Mouse (Mus musculus) limb, embryonic 10.5 days (tissue): Measurements from ENCODE around the gene Psmg4. TPM values are rescaled to one million over a fixed set of nuclear protein-coding genes. Genes with fewer than 3 reads are reported as not detected.

Source experiments
- DNase-seq: peaks from one replicate; pipeline ENCODE4 v3.0.0-alpha.2; 2017; ENCODE audit warnings: low spot score
- H3K27ac ChIP-seq: fragments of 300-500 bp; sonication (generic); 2 replicates; pipeline ENCODE4 v1.5.1; 2016; ENCODE audit warnings: mild to moderate bottlenecking
- H3K27me3 ChIP-seq: fragments of 300-500 bp; sonication (generic); 2 replicates; pipeline ENCODE4 v1.6.1; 2016; ENCODE audit warnings: low read depth, mild to moderate bottlenecking; ENCODE audit not compliant: poor library complexity, severe bottlenecking
- H3K36me3 ChIP-seq: fragments of 300-500 bp; sonication (generic); 2 replicates; pipeline ENCODE4 v1.6.1; 2016; ENCODE audit warnings: mild to moderate bottlenecking, moderate library complexity
- H3K4me1 ChIP-seq: fragments of 300-500 bp; sonication (generic); 2 replicates; pipeline ENCODE4 v1.6.1; 2016
- H3K4me3 ChIP-seq: fragments of 300-500 bp; sonication (generic); 2 replicates; pipeline ENCODE4 v1.5.1; 2016; ENCODE audit warnings: mild to moderate bottlenecking, moderate library complexity
- H3K9me3 ChIP-seq: fragments of 300-500 bp; sonication (generic); replicated peaks from 2 replicates; pipeline ENCODE4 v1.6.1; 2016; ENCODE audit warnings: mild to moderate bottlenecking
- WGBS: fragments of 180-500 bp; shearing (Covaris S2); methylation state at CpG from one replicate; pipeline ENCODE4 v1.1.7; 2016; 5-methylcytosine and 5-hydroxymethylcytosine counted together
- polyA plus RNA-seq: library from polyadenylated mRNA; unstranded; fragments of >200 nt; fragmentation: Nextera tagmentation; extraction: Ambion mirVana; gene quantifications from 2 replicates; pipeline ENCODE4 v1.2.1, GENCODE M21; 2016

Psmg4 gene
- polyA plus RNA-seq, 1 experiment from 2014 or later = 80.5 TPM

DNA sequence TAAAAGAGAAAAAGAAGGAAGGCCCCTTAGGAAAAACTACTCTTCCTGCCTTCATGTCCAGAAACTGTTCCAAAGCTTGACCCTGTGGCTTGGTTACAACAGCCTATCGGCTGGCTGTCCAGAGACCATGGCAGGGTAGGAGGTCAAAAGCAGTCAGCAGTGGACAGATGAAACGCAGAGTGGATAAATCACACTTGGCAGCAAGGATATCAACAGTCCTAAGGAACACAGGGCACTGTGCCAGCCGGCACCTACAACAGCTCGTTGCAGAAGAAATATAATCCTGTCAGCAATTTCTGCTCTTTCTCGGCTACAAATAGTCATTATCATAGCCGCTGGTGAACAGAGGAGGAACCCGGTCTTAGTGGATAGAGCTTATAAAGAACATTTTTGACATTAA lies 60.2 kb downstream of the Psmg4 start:
- Histone ChIP-seq H3K36me3 (no peaks in the 10 kb centered on the region), H3K27me3 (no peaks in the 10 kb centered on the region), H3K9me3 (no peaks in the 10 kb centered on the region), H3K27ac (no peak overlapping the region), H3K4me1 (no peaks in the 10 kb centered on the region), H3K4me3 (no peak overlapping the region)
- 60% methylated on average over 7 of the region's 7 CpGs for WGBS
- DNase-seq = no peak

DNA sequence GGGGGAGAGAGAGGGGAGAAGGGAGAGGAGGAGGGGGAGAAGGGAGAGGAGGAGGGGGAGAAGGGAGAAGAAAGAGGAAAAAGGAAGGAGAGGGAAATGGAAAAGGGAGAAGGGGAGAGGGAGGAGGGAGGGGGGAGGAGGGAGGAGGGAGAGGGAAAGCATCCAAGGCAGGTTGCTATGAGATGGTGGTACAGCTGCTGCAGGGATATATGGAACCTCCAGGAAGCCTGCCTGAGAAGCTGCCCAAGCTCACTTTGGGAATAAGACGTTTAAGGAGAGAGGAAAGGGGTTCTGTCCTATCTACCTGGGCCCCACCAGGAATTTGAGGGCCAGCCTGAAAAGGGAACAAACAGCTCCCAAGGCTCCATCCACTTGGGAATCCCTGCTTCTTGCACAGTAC lies 64.2 kb downstream of the Psmg4 start:
- DNase-seq = no peak
- peaks cover 13% of the 10 kb centered on the region for H3K4me1 ChIP-seq
- no peak overlapping the region for H3K27ac ChIP-seq
- H3K27me3 ChIP-seq = no peaks in the 10 kb centered on the region
- no peak overlapping the region for H3K4me3 ChIP-seq
- no peaks in the 10 kb centered on the region for H3K36me3 ChIP-seq
- WGBS = 8% methylated on average over 1 of the region's 1 CpGs
- no peaks in the 10 kb centered on the region for H3K9me3 ChIP-seq

Other genes with a start within 250 kb of the Psmg4 start
- 20.0 and 23.0 TPM in 2 replicates for gene Nqo2, start 198.3 kb upstream of the Psmg4 start, polyA plus RNA-seq
- gene Ripk1, start 160.6 kb upstream of the Psmg4 start, polyA plus RNA-seq = 9.0 and 9.7 TPM in 2 replicates
- 26.4 and 35.7 TPM in 2 replicates for gene Serpinb6a, start 160.2 kb upstream of the Psmg4 start, polyA plus RNA-seq
- 30.6 and 33.6 TPM in 2 replicates for gene Bphl, start 125.4 kb upstream of the Psmg4 start, polyA plus RNA-seq
- 44.3 and 44.7 TPM in 2 replicates for gene Tubb2a, start 85.0 kb upstream of the Psmg4 start, polyA plus RNA-seq
- gene Tubb2b, start 32.5 kb upstream of the Psmg4 start, polyA plus RNA-seq = 11.7 and 15.6 TPM in 2 replicates
- gene Slc22a23, start 182.2 kb downstream of the Psmg4 start, polyA plus RNA-seq = 1.7 and 1.8 TPM in 2 replicates